Mouse (Mus musculus) bone marrow macrophage, adult 2 months (primary cell): ENCODE data around the gene Naa40.

Experiments
- CTCF ChIP-seq: IDR thresholded peaks from 2 replicates; pipeline ENCODE4 v1.5.1; 2012; ENCODE audit warnings: low read depth, mild to moderate bottlenecking, low read length, moderate library complexity
- POLR2A ChIP-seq: IDR thresholded peaks from 2 replicates; pipeline ENCODE4 v1.6.1; 2012; ENCODE audit warnings: mild to moderate bottlenecking, low read depth, low read length, borderline replicate concordance

DNA sequence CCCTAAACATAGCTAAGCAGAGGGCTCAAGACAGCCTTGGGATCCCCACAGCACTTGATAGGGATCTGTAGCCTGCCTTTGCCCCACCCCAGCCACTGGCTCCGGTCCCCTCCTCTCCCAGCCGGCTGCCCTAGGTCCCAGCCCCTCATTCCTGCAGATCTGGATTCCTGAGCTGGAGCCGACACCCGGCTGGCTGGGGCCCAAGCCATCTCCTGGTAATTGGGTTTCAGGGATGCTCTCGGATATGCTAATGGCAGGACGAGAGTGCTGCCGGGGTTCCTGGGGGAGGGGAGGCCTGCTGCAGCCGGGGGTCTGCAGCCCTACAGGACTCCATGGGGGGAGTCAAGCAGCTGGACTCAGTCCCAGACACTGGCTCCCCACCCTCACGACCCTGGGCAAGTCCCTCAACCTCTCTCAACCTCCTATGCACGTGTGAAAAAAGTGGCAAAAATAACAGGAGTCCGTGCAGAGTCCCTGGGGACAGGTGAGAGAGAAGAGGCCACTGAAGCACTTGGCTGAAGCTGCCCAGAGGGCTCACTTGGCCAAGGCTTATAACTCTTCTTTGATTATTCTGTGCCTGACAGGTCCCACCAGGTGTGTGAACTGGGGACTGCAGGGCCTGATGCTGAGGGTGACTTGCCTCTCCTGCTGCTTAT, 64.8 kb downstream of the Naa40 start:
- no peak for TF ChIP-seq CTCF
- no peak for TF ChIP-seq POLR2A
